Mouse (Mus musculus): Measurements from ENCODE around the gene Timm8a2. TPM values are rescaled to one million over a fixed set of nuclear protein-coding genes. Genes with fewer than 3 reads are reported as not detected.

Gene Timm8a2
- total and polyA plus RNA-seq, 3 experiments: 0.18 TPM; not detected in 2

DNA sequence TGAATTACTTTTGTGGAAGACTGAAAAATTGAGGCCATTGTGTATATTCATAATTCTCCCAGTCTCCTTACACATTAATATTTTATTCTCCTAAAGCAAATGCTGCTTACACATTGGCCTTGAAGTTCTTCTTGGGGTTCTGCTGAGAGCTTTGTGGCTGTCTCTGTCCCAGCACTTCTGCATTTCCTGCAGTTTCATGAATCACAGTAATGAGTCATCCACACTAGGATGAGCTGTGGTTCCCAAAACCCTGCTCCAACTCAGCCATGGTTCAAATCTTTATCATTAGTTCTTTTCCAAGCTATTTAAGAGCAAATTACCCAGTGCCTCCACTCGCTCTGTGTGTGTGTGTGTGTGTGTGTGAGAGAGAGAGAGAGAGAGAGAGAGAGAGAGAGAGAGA, 47.2 kb upstream of the Timm8a2 start:
- Histone ChIP-seq H3K36me3 (ENCODE audit: control insufficient read depth in 1 of 2, insufficient read depth in 2 of 2, low read length in 2 of 2) (peaks cover 0 to 18% of the 10 kb centered on the region in 2 experiments; a peak in 2 of 4 replicates), H3K4me3 (ENCODE audit: control insufficient read depth in 1 of 2, insufficient read depth in 1 of 2, low read depth in 2 of 2, low read length in 2 of 2) (no peak overlapping the region), H3K9me3 (replicated peaks; ENCODE audit: insufficient read depth, low read length) (no peaks in the 10 kb centered on the region), H3K4me1 (ENCODE audit: control insufficient read depth in 1 of 2, insufficient read depth in 2 of 2, low read length in 2 of 2) (peaks cover 8 to 12% of the 10 kb centered on the region in 2 experiments), H3K27me3 (ENCODE audit: control insufficient read depth in 1 of 2, insufficient read depth in 2 of 2, low read length in 2 of 2) (no peaks in the 10 kb centered on the region), H3K27ac (ENCODE audit: control insufficient read depth, low read depth, low read length) (no peak overlapping the region), H3K9ac (ENCODE audit: control insufficient read depth, low read depth, low read length, poor library complexity, severe bottlenecking) (no peak overlapping the region), H3K79me2 (ENCODE audit: control insufficient read depth, insufficient read depth, low read length, poor library complexity) (no peaks in the 10 kb centered on the region)
- DNase-seq (ENCODE audit: low read depth, low spot score): peak; percentile 62
- TF ChIP-seq JUND (IDR thresholded peaks at IDR 0.05; ENCODE audit: low read depth, low read length) (0 out of 2 replicates have a peak, but pooled peaks have one; percentile 49), USF2 (IDR thresholded peaks at IDR 0.05; ENCODE audit: borderline replicate concordance in 1 of 2, insufficient read depth in 1 of 2, low read depth in 1 of 2, low read length in 2 of 2) (no peak)

DNA sequence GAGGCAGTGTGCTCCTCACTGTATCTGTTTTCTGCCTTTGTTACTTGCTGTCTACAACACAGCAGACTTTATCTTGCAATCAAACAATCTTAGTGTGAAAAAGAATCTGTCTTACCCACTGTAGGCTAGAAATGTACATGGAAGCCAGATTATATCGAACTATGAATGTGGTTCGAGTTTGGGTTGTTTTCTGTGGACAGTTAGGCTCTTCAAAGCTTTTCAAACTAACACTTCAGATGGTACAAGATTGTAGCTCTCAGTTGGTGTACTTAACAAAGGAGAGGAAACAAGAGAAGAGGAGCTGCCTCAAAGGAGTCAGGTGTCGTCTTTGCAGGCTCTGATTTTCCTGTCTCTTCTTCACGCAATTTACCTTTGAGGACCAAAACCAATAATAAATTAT, 46.8 kb upstream of the Timm8a2 start:
- H3K27ac ChIP-seq (ENCODE audit: control insufficient read depth, low read depth, low read length): no peak overlapping the region
- no peak overlapping the region for H3K4me3 ChIP-seq (ENCODE audit: control insufficient read depth in 1 of 2, insufficient read depth in 1 of 2, low read depth in 2 of 2, low read length in 2 of 2)
- no peak for TF ChIP-seq ZMIZ1 (IDR thresholded peaks at IDR 0.05; ENCODE audit: low read depth, low read length)
- TF ChIP-seq MAZ (IDR thresholded peaks at IDR 0.05; ENCODE audit: low read depth, low read length): no peak
- TF ChIP-seq SIN3A (IDR thresholded peaks at IDR 0.05; ENCODE audit: low read length): no peak
- no peak for TF ChIP-seq NELFE (IDR thresholded peaks at IDR 0.05; ENCODE audit: low read depth, low read length)
- no peak for TF ChIP-seq UBTF (IDR thresholded peaks at IDR 0.05; ENCODE audit: borderline replicate concordance, insufficient read depth, low read depth, low read length)
- no peak for TF ChIP-seq POLR2AphosphoS5 (IDR thresholded peaks at IDR 0.05; ENCODE audit: borderline replicate concordance, low read depth, low read length)
- H3K4me1 ChIP-seq (ENCODE audit: control insufficient read depth in 1 of 2, insufficient read depth in 2 of 2, low read length in 2 of 2): peaks cover 8 to 12% of the 10 kb centered on the region in 2 experiments
- H3K27me3 ChIP-seq (ENCODE audit: control insufficient read depth in 1 of 2, insufficient read depth in 2 of 2, low read length in 2 of 2): no peaks in the 10 kb centered on the region
- peaks cover 0 to 18% of the 10 kb centered on the region in 2 experiments; a peak in 2 of 4 replicates for H3K36me3 ChIP-seq (ENCODE audit: control insufficient read depth in 1 of 2, insufficient read depth in 2 of 2, low read length in 2 of 2)
- H3K9me3 ChIP-seq (replicated peaks; ENCODE audit: insufficient read depth, low read length): no peaks in the 10 kb centered on the region
- DNase-seq (ENCODE audit: low read depth, low spot score): no peak
- no peak overlapping the region for H3K9ac ChIP-seq (ENCODE audit: control insufficient read depth, low read depth, low read length, poor library complexity, severe bottlenecking)
- no peaks in the 10 kb centered on the region for H3K79me2 ChIP-seq (ENCODE audit: control insufficient read depth, insufficient read depth, low read length, poor library complexity)

DNA sequence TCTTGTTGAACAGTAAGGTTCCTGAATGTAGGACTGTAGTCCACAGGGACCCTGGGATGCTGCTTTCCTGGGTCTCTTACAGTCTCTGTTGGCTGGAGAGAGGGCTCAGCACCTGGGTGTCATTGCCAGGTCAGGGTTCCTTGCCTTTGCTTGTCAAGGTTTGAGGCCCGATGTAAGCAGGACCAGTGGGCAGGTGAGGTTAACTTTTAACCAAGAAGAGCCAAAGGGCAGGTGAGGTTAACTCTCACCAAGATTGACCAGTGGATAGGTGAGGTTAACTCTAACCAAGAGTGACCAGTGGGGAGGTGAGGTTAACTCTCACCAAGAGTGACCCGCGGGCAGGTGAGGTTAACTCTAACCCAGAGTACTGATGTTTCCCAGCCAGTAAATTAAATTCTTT, 45.1 kb upstream of the Timm8a2 start:
- no peaks in the 10 kb centered on the region for H3K79me2 ChIP-seq (ENCODE audit: control insufficient read depth, insufficient read depth, low read length, poor library complexity)
- H3K9ac ChIP-seq (ENCODE audit: control insufficient read depth, low read depth, low read length, poor library complexity, severe bottlenecking): no peak overlapping the region
- H3K27ac ChIP-seq (ENCODE audit: control insufficient read depth, low read depth, low read length): no peak overlapping the region
- TF ChIP-seq MXI1 (IDR thresholded peaks at IDR 0.05; ENCODE audit: low read depth, low read length) (no peak), MYB (IDR thresholded peaks at IDR 0.05; ENCODE audit: low read depth, low read length) (no peak), ZMIZ1 (IDR thresholded peaks at IDR 0.05; ENCODE audit: low read depth, low read length) (no peak), ETS1 (IDR thresholded peaks at IDR 0.05; ENCODE audit: low read depth, low read length) (no peak), NELFE (IDR thresholded peaks at IDR 0.05; ENCODE audit: low read depth, low read length) (no peak), HCFC1 (IDR thresholded peaks at IDR 0.05; ENCODE audit: low read depth, low read length) (no peak)
- peaks cover 0 to 19% of the 10 kb centered on the region in 2 experiments; a peak in 2 of 4 replicates for H3K36me3 ChIP-seq (ENCODE audit: control insufficient read depth in 1 of 2, insufficient read depth in 2 of 2, low read length in 2 of 2)
- no peaks in the 10 kb centered on the region for H3K27me3 ChIP-seq (ENCODE audit: control insufficient read depth in 1 of 2, insufficient read depth in 2 of 2, low read length in 2 of 2)
- DNase-seq (ENCODE audit: low read depth, low spot score): no peak
- no peak overlapping the region for H3K4me3 ChIP-seq (ENCODE audit: control insufficient read depth in 1 of 2, insufficient read depth in 1 of 2, low read depth in 2 of 2, low read length in 2 of 2)
- no peaks in the 10 kb centered on the region for H3K9me3 ChIP-seq (replicated peaks; ENCODE audit: insufficient read depth, low read length)
- H3K4me1 ChIP-seq (ENCODE audit: control insufficient read depth in 1 of 2, insufficient read depth in 2 of 2, low read length in 2 of 2): peaks cover 8 to 15% of the 10 kb centered on the region in 2 experiments

Data from MEL (cell line).